Mouse (Mus musculus) C2C12 (cell line): ENCODE results near the gene Spata20. TPM values are rescaled to one million over a fixed set of nuclear protein-coding genes. Genes with fewer than 3 reads are reported as not detected.

Source experiments
- H3K27me3 ChIP-seq: one replicate; pipeline ENCODE4 v1.6.1; 2011; ENCODE audit not compliant: control insufficient read depth, insufficient read depth, insufficient read length
- H3K36me3 ChIP-seq: one replicate; pipeline ENCODE4 v1.6.1; 2011; ENCODE audit not compliant: control insufficient read depth, insufficient read depth
- H3K4me3 ChIP-seq: one replicate; pipeline ENCODE4 v1.5.1; 2011; ENCODE audit warnings: mild to moderate bottlenecking, control low read depth; ENCODE audit not compliant: poor library complexity, insufficient read depth, severe bottlenecking
- H3K79me2 ChIP-seq: one replicate; pipeline ENCODE4 v1.6.1; 2011; ENCODE audit not compliant: control insufficient read depth, insufficient read depth
- H3K79me3 ChIP-seq: one replicate; pipeline ENCODE4 v1.6.1; 2011; ENCODE audit warnings: low read depth, control low read depth
- H3ac ChIP-seq: one replicate; pipeline ENCODE3; 2011; ENCODE audit warnings: low read depth; ENCODE audit not compliant: control insufficient read depth, insufficient read length
- CEBPB ChIP-seq: IDR thresholded peaks from one replicate; pipeline ENCODE4 v1.6.1; 2011; ENCODE audit warnings: low read depth, mild to moderate bottlenecking, control low read depth, moderate library complexity
- CTCF ChIP-seq: IDR thresholded peaks from one replicate; pipeline ENCODE4 v1.5.1; 2011; ENCODE audit not compliant: control insufficient read depth, insufficient read depth, insufficient read length
- FOSL1 ChIP-seq: IDR thresholded peaks from one replicate; pipeline ENCODE4 v1.8.0; 2011; ENCODE audit warnings: mild to moderate bottlenecking, low read length; ENCODE audit not compliant: poor library complexity, insufficient read depth, severe bottlenecking
- MAX ChIP-seq: IDR thresholded peaks from one replicate; pipeline ENCODE4 v1.6.1; 2011; ENCODE audit warnings: mild to moderate bottlenecking, control low read depth
- MYOD1 ChIP-seq: IDR thresholded peaks from one replicate; pipeline ENCODE4 v1.6.1; 2011; ENCODE audit warnings: low read depth; ENCODE audit not compliant: control insufficient read depth, insufficient read length
- MYOG ChIP-seq: IDR thresholded peaks from one replicate; pipeline ENCODE4 v1.6.1; 2011; ENCODE audit not compliant: control insufficient read depth, insufficient read length; ENCODE audit errors: extremely low read depth
- USF1 ChIP-seq: IDR thresholded peaks from one replicate; pipeline ENCODE4 v1.6.1; 2011; ENCODE audit warnings: low read depth, mild to moderate bottlenecking, control low read depth, moderate library complexity
- polyA plus RNA-seq: library from polyadenylated mRNA; unstranded; fragments of >200 nt; fragmentation: generic; extraction: Trizol; gene quantifications from one replicate; pipeline ENCODE4 v1.2.1, GENCODE M21; 2012; ENCODE audit warnings: missing spikeins

Spata20 gene
- polyA plus RNA-seq, 1 experiment: not detected

DNA sequence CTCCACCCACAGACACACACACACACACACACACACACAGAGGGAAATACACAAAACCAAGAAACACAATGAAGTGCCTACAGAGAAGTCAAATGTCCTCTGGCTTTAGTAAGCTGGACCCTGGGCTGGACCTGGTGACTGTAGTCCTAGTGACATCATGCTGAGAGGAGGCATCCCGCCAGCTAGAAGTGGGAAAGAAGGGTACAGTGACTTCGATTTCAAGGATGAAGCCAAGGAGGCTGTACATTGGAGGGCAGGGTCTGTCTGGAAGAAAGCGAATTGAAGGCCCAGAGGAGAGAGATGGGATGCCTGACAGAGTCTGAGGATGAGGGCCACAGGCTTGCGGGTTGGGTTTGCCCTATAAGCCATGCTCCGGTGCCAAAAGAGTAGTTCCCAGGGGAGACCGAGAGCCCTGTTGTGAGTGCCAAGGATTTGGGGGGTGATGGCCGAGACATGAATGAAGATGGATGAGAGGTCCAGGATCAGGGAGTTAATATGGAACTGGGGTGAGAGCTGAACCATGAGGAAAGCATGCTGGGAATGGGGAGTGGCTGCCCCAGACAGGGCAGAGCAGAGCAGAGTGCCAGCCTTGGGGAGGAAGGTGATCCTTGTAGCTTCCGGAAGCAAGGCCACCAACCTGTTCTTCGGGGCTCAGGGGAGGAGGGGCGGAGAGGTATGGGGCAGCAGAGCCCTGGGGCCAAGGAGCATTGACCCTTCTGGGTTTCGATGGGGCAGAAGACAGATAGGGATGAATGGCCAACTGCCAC is 3.0 kb upstream of the Spata20 start:
- Histone ChIP-seq H3K79me3 (no peaks in the 10 kb centered on the region), H3K27me3 (peaks cover 43% of the 10 kb centered on the region), H3K4me3 (no peak overlapping the region), H3K79me2 (no peaks in the 10 kb centered on the region), H3K36me3 (no peaks in the 10 kb centered on the region), H3ac (no peak overlapping the region)
- no peak for TF ChIP-seq CEBPB
- no peak for TF ChIP-seq FOSL1
- TF ChIP-seq MAX: no peak
- no peak for TF ChIP-seq CTCF
- TF ChIP-seq USF1: no peak
- TF ChIP-seq MYOG: no peak
- TF ChIP-seq MYOD1: no peak

DNA sequence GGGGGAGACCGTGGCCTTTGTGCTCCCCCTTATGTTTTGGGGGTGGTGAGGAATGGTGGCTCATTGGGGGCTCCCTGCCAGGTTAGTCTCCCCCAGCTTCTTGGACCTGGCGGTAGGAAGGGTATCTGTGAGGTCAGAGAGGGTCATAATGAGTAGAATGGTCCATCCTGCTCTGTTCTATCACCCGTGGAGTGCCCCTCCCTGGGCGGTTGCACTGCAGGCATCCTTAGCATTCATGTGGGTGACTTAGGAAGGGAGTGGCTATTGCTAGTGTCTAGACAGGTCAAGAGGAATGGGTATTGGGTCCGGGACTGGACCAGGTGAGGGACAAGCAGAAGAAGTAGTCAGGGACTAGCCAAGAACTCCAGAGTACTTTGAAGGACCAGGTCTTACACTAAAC is 756 bp downstream of the Spata20 start:
- peaks cover 49% of the 10 kb centered on the region for H3K27me3 ChIP-seq
- no peak for TF ChIP-seq MYOD1
- TF ChIP-seq MYOG: no peak
- TF ChIP-seq MAX: no peak
- no peak for TF ChIP-seq USF1
- no peak for TF ChIP-seq FOSL1
- no peak for TF ChIP-seq CEBPB
- no peak for TF ChIP-seq CTCF
- H3ac ChIP-seq: no peak overlapping the region
- no peaks in the 10 kb centered on the region for H3K36me3 ChIP-seq
- no peaks in the 10 kb centered on the region for H3K79me3 ChIP-seq
- no peaks in the 10 kb centered on the region for H3K79me2 ChIP-seq
- no peak overlapping the region for H3K4me3 ChIP-seq

- Histone ChIP-seq H3ac (no peak overlapping the region), H3K79me3 (no peaks in the 10 kb centered on the region), H3K36me3 (no peaks in the 10 kb centered on the region), H3K79me2 (no peaks in the 10 kb centered on the region), H3K27me3 (peaks cover 52% of the 10 kb centered on the region), H3K4me3 (no peak overlapping the region)
- TF ChIP-seq MYOG: no peak
- no peak for TF ChIP-seq MYOD1
- no peak for TF ChIP-seq USF1
- TF ChIP-seq CEBPB: no peak
- TF ChIP-seq MAX: no peak
- no peak for TF ChIP-seq FOSL1
- no peak for TF ChIP-seq CTCF
These were observed 1.3 kb downstream of the Spata20 start for GRCm38 (mm10) chr11:94484636-94485035.

DNA sequence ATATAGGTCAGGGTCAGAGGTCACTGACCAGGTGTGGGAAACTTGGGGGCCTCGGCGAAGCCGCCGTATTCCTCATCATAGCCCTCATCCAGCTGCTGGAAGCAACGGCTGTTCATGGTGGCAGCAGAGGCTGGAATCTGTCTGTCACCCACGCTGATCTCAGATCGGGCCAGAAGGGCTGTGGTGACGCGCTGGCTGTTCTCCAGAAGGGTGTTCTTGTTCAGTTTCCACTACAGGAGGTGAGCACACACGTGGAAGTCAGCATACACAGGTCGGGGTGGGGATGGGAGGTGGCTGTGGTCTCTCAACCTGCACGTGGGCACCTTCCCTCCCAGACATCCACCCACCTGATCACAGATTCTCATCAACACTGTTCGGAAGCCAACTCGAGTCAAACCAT is 2.1 kb downstream of the Spata20 start:
- Histone ChIP-seq H3K79me3 (no peaks in the 10 kb centered on the region), H3K79me2 (no peaks in the 10 kb centered on the region), H3K4me3 (no peak overlapping the region), H3ac (no peak overlapping the region), H3K36me3 (no peaks in the 10 kb centered on the region), H3K27me3 (peaks cover 55% of the 10 kb centered on the region)
- TF ChIP-seq CTCF (no peak), MYOD1 (no peak), USF1 (no peak), MAX (no peak), FOSL1 (no peak), CEBPB (no peak), MYOG (no peak)

- H3ac ChIP-seq: no peak overlapping the region
- H3K36me3 ChIP-seq: no peaks in the 10 kb centered on the region
- no peak overlapping the region for H3K4me3 ChIP-seq
- H3K79me2 ChIP-seq: no peaks in the 10 kb centered on the region
- TF ChIP-seq MYOD1 (no peak), CTCF (no peak), MYOG (no peak), CEBPB (no peak), MAX (no peak), FOSL1 (no peak), USF1 (no peak)
- no peaks in the 10 kb centered on the region for H3K79me3 ChIP-seq
- H3K27me3 ChIP-seq: peaks cover 60% of the 10 kb centered on the region
These were observed 2.5 kb downstream of the Spata20 start for GRCm38 (mm10) chr11:94483436-94483835.

DNA sequence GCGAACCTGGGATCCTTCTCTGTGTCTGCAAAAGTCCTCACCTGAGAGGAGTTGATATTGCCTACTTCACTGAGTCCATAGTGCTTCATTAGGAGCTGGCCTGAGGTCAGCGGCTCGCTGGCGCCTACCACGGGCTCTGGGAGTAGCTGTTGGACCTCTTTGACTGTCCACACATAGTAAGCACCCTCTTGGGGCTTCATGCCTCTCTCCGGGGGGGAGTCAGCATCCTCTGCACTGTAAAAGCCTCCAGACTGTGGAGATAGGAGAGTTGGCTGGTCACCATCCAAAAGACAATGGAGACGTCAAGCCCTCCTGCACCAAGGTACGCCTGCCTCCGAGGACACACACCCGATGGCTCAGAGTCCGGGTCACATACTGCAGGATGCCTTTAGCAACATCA is 3.2 kb downstream of the Spata20 start:
- Histone ChIP-seq H3K27me3 (peaks cover 67% of the 10 kb centered on the region), H3K4me3 (no peak overlapping the region), H3K79me2 (no peaks in the 10 kb centered on the region), H3ac (no peak overlapping the region), H3K79me3 (no peaks in the 10 kb centered on the region), H3K36me3 (no peaks in the 10 kb centered on the region)
- no peak for TF ChIP-seq MAX
- TF ChIP-seq MYOD1: no peak
- no peak for TF ChIP-seq CTCF
- no peak for TF ChIP-seq CEBPB
- no peak for TF ChIP-seq FOSL1
- no peak for TF ChIP-seq USF1
- TF ChIP-seq MYOG: no peak
